Mouse (Mus musculus) midbrain, embryonic 16.5 days (tissue): ENCODE data around the gene Fgf7. TPM values are rescaled to one million over a fixed set of nuclear protein-coding genes. Genes with fewer than 3 reads are reported as not detected.

Source experiments
- ATAC-seq: fragments of 200-750 bp; cut with Nextera tagmentation; 2 replicates; pipeline ENCODE4 v1.8.0; 2017; ENCODE audit warnings: moderate TSS enrichment
- H3K27ac ChIP-seq: fragments of 300-500 bp; sonication (generic); 2 replicates; pipeline ENCODE4 v1.5.1; 2014; ENCODE audit warnings: mild to moderate bottlenecking, low read length, mixed read lengths
- H3K27me3 ChIP-seq: fragments of 300-500 bp; sonication (generic); 2 replicates; pipeline ENCODE4 v1.6.1; 2014; ENCODE audit warnings: low read depth, low read length, mixed read lengths; ENCODE audit not compliant: control insufficient read depth, insufficient read depth
- H3K36me3 ChIP-seq: fragments of 300-500 bp; sonication (generic); 2 replicates; pipeline ENCODE4 v1.6.1; 2014; ENCODE audit warnings: mild to moderate bottlenecking, low read length, moderate library complexity, mixed read lengths; ENCODE audit not compliant: control insufficient read depth, insufficient read depth
- H3K4me1 ChIP-seq: fragments of 300-500 bp; sonication (generic); 2 replicates; pipeline ENCODE4 v1.6.1; 2014; ENCODE audit warnings: mild to moderate bottlenecking, low read length, mixed read lengths; ENCODE audit not compliant: control insufficient read depth, insufficient read depth
- H3K4me2 ChIP-seq: fragments of 300-500 bp; sonication (generic); 2 replicates; pipeline ENCODE4 v1.6.1; 2014; ENCODE audit warnings: mild to moderate bottlenecking, low read length, mixed read lengths
- H3K4me3 ChIP-seq: fragments of 300-500 bp; sonication (generic); 2 replicates; pipeline ENCODE4 v1.5.1; 2014; ENCODE audit warnings: low read depth, mild to moderate bottlenecking, low read length, moderate library complexity, mixed read lengths
- H3K9ac ChIP-seq: fragments of 300-500 bp; sonication (generic); 2 replicates; pipeline ENCODE4 v1.6.1; 2014; ENCODE audit warnings: low read depth, low read length, mixed read lengths
- H3K9me3 ChIP-seq: fragments of 300-500 bp; sonication (generic); replicated peaks from 2 replicates; pipeline ENCODE4 v1.6.1; 2014; ENCODE audit warnings: mild to moderate bottlenecking, low read length, mixed read lengths; ENCODE audit not compliant: control insufficient read depth, poor library complexity, severe bottlenecking
- WGBS: fragments of 180-500 bp; shearing (Covaris S2); extraction: QIAGEN DNeasy Blood & Tissue Kit; methylation state at CpG from one replicate; pipeline ENCODE4 v1.1.7; 2014; 5-methylcytosine and 5-hydroxymethylcytosine counted together
- polyA plus RNA-seq: library from polyadenylated mRNA; unstranded; fragments of >200 nt; fragmentation: Nextera tagmentation; extraction: Ambion mirVana; gene quantifications from 2 replicates; pipeline ENCODE4 v1.2.1, GENCODE M21; 2015

The Fgf7 gene
- polyA plus RNA-seq, 1 experiment from 2014 or later = 0.53 TPM

DNA sequence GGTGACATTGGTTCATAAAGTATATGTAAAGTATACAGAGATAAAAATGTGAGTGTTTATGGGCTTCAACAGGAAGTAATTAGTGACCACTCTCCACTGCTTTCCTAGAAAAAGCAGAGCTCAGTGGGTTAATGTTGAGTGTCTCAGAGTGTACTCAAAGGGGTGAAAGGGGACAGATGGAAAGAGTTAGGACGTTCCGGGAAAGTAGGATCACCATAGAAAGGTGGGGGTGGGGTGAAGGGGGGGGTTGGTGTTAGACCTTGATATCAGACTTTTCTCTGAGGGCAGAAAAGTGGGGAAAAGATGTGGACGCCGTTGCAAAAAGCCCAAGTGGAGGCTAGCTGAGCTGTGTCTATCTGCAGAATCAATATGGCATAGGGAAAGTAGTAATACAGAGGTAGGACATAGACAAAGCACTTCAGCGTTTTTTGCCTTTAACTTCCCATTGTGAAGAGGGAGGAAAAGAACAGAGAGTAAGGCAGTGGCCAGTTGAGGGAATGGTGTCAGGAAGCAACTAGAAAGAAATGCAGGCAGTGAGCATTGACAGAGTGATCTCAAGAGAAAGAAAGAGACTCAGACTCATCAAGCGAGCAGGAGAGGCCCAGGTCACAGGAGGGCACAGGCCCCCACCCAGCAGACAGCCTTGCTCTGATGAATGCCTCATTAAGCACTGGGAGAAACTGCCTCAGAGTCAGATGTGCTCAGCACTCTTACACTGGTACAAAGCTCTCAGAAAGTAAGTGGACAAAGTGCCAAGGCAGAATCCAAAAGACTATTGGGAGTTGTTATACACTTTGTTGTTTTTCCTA is 18.5 kb downstream of the Fgf7 start:
- no peaks in the 10 kb centered on the region for H3K9me3 ChIP-seq
- 50% methylated on average over 6 of the region's 6 CpGs for WGBS
- no peaks in the 10 kb centered on the region for H3K27me3 ChIP-seq
- no peak overlapping the region for H3K4me2 ChIP-seq
- no peak for ATAC-seq
- H3K4me1 ChIP-seq = no peaks in the 10 kb centered on the region
- no peak overlapping the region for H3K27ac ChIP-seq
- H3K9ac ChIP-seq = no peak overlapping the region
- no peak overlapping the region for H3K4me3 ChIP-seq
- H3K36me3 ChIP-seq = no peaks in the 10 kb centered on the region

- H3K9me3 ChIP-seq = no peaks in the 10 kb centered on the region
- ATAC-seq = no peak
- no peaks in the 10 kb centered on the region for H3K27me3 ChIP-seq
- no peaks in the 10 kb centered on the region for H3K36me3 ChIP-seq
- no peak overlapping the region for H3K4me2 ChIP-seq
- H3K9ac ChIP-seq = no peak overlapping the region
- H3K4me3 ChIP-seq = no peak overlapping the region
- H3K4me1 ChIP-seq = no peaks in the 10 kb centered on the region
- WGBS = 73% methylated on average over 5 of the region's 5 CpGs
- no peak overlapping the region for H3K27ac ChIP-seq
Measured at GRCm38 (mm10) chr2:126053657-126054056, 19.2 kb downstream of the Fgf7 start.

DNA sequence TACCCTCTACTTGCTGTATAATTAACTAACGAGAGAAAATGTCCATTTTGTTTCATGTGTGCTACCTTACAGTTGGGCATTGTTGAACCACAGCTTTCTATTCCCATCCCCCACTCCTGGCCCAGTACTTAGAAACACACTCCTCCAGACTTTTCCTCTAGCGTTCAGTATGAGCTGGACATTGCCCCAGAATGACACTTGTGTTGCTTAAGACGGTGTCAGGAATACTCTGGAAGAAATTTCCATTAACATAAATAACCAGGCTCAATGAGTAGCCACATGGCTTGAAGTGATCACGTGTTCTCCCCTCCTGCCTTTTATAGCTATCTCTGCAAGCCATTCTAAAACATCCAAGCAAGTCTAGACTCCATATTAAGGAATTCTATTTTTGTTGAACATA is 26.1 kb downstream of the Fgf7 start:
- 56% methylated on average over 4 of the region's 4 CpGs for WGBS
- Histone ChIP-seq H3K9ac (no peak overlapping the region), H3K4me2 (no peak overlapping the region), H3K4me3 (no peak overlapping the region), H3K4me1 (peaks cover 3% of the 10 kb centered on the region; the same call in 1 of the 2 replicates), H3K9me3 (no peaks in the 10 kb centered on the region), H3K36me3 (no peaks in the 10 kb centered on the region), H3K27ac (no peak overlapping the region), H3K27me3 (no peaks in the 10 kb centered on the region)
- no peak for ATAC-seq

DNA sequence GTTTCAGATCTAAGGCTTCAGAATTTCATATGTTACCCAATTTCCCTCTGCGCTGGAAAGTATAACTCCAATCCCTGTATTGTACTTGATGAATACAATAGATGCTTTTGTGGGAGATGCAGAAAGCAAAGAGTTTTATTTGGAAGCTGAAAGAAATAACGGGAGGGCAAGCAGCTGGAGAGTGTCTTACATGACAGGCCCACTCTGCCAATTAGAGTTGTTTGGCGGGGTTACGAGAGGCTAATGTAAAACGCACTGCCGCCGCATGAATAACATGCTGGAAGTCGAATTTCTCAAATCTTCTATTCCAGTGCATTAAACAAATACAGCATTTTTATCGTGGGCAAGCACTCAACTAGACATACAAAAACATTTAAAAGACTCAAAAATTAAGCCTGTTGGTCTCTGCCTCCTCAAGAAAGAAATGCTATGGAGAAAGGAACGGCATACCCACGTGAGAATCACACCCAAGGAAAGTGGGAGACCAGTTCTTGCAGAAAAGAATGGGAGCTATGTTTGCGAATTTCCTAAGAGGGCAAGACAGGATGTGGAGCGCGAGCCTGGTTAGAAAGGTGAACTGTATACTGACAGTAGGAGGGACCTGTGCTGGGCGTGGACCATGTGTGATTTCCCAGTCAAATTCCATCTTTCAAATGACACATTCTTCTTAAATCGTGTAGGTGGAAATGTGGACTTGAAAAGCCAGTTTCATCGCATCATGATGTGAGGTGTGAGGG is 26.7 kb downstream of the Fgf7 start:
- 66% methylated on average over 17 of the region's 17 CpGs for WGBS
- Histone ChIP-seq H3K36me3 (no peaks in the 10 kb centered on the region), H3K27ac (no peak overlapping the region), H3K4me1 (peaks cover 3% of the 10 kb centered on the region; the same call in 1 of the 2 replicates), H3K4me3 (no peak overlapping the region), H3K9me3 (no peaks in the 10 kb centered on the region), H3K27me3 (no peaks in the 10 kb centered on the region), H3K4me2 (peak overlapping the region; percentile 19; the same call in 1 of the 2 replicates), H3K9ac (no peak overlapping the region)
- no peak for ATAC-seq

DNA sequence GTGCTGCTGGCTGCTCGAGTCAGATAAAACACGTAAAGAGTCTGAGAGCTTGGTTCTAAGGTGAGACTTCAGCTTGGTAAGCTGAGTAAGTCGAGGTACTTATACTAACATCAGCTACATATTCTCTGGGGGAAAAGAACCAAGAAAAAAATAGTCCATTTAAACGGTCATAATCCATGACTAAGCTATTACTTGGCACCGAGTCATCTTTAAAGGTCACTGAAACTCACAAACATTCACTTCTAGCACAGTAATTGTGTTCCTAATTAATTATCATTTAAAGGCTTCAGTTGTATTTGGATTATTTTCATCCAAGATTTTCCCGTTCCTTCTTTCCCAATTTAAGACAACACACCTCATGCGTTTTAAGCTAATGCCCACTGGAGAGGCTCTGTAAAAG is 28.4 kb downstream of the Fgf7 start:
- no peaks in the 10 kb centered on the region for H3K27me3 ChIP-seq
- H3K4me2 ChIP-seq = no peak overlapping the region
- peaks cover 3% of the 10 kb centered on the region; the same call in 1 of the 2 replicates for H3K4me1 ChIP-seq
- H3K27ac ChIP-seq = no peak overlapping the region
- no peaks in the 10 kb centered on the region for H3K9me3 ChIP-seq
- H3K9ac ChIP-seq = no peak overlapping the region
- WGBS = 83% methylated on average over 7 of the region's 7 CpGs
- ATAC-seq = no peak
- H3K36me3 ChIP-seq = no peaks in the 10 kb centered on the region
- no peak overlapping the region for H3K4me3 ChIP-seq

DNA sequence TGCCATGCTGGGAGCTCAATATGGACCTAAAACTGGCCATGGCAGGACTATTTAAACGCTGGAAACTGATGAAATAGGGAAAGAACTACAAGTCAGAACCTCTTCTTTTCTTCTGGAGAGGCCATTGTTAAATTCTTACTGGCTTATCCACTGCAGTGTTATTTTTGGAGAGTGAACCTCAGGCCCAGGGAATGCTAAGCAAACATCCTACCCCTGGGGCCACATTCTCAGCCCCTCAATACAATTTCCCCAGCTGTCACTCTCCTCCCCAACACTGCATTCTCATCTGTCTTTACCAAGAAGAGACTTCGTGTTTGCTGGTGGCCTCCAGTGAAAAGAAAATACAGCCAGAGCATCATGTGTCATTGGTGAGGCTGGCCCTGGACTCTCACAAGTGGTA is 30.4 kb downstream of the Fgf7 start:
- no peak overlapping the region for H3K9ac ChIP-seq
- H3K4me1 ChIP-seq = peaks cover 3% of the 10 kb centered on the region; the same call in 1 of the 2 replicates
- no peak overlapping the region for H3K4me2 ChIP-seq
- ATAC-seq = no peak
- no peaks in the 10 kb centered on the region for H3K36me3 ChIP-seq
- no peaks in the 10 kb centered on the region for H3K27me3 ChIP-seq
- H3K4me3 ChIP-seq = no peak overlapping the region
- WGBS = 46% methylated on average over 2 of the region's 2 CpGs
- H3K9me3 ChIP-seq = no peaks in the 10 kb centered on the region
- H3K27ac ChIP-seq = no peak overlapping the region

- no peak overlapping the region for H3K4me3 ChIP-seq
- 88% methylated on average over 3 of the region's 3 CpGs for WGBS
- ATAC-seq = no peak
- no peak overlapping the region for H3K4me2 ChIP-seq
- H3K9ac ChIP-seq = no peak overlapping the region
- peaks cover 3% of the 10 kb centered on the region; the same call in 1 of the 2 replicates for H3K4me1 ChIP-seq
- no peaks in the 10 kb centered on the region for H3K27me3 ChIP-seq
- H3K36me3 ChIP-seq = no peaks in the 10 kb centered on the region
- no peaks in the 10 kb centered on the region for H3K9me3 ChIP-seq
- no peak overlapping the region for H3K27ac ChIP-seq
Measured at GRCm38 (mm10) chr2:126065303-126065856, 30.9 kb downstream of the Fgf7 start.

DNA sequence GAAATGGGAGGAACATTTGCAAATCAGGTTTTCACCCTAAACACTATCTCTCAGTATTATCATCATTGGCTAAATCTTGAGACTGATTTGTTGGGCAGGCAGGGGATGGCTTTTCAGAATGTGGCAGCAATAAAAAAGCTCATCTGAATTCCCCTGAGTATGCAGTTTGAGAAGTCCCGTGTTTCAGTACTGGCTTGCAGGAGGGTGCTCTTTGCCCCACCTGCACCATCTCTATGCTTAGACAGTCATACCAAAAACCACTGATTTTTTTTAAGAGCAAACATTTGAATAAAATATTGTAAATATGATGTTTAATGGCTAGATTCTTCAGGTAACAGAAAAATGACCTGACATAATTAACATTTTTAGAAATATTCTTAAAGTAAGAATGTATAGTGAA is 35.3 kb downstream of the Fgf7 start:
- Histone ChIP-seq H3K4me2 (no peak overlapping the region), H3K4me3 (no peak overlapping the region), H3K27ac (no peak overlapping the region), H3K4me1 (no peaks in the 10 kb centered on the region), H3K36me3 (no peaks in the 10 kb centered on the region), H3K9me3 (no peaks in the 10 kb centered on the region), H3K9ac (no peak overlapping the region), H3K27me3 (no peaks in the 10 kb centered on the region)
- WGBS = 81% methylated on average over 1 of the region's 1 CpGs
- no peak for ATAC-seq

- WGBS = 90% methylated on average over 4 of the region's 4 CpGs
- no peaks in the 10 kb centered on the region for H3K36me3 ChIP-seq
- H3K27ac ChIP-seq = no peak overlapping the region
- no peaks in the 10 kb centered on the region for H3K4me1 ChIP-seq
- no peak overlapping the region for H3K4me3 ChIP-seq
- no peak overlapping the region for H3K9ac ChIP-seq
- no peak for ATAC-seq
- no peak overlapping the region for H3K4me2 ChIP-seq
- H3K27me3 ChIP-seq = no peaks in the 10 kb centered on the region
- H3K9me3 ChIP-seq = no peaks in the 10 kb centered on the region
Measured at GRCm38 (mm10) chr2:126073744-126074143, 39.3 kb downstream of the Fgf7 start.
